Mouse (Mus musculus) liver (tissue): ENCODE measurements at regions not wholly inside any gene's neighbourhood (a gene's known extent, or its start where the extent isn't known, plus 50 kb on each side); places are given as distances from the start of the nearest gene placed in this dataset.
"Not testable (repeated sequence)": the region's sequence is repeated elsewhere in the genome, so short reads cannot be mapped to it uniquely, and the experiment has no call there.

Experiments
- DNase-seq: peaks from one replicate; pipeline ENCODE4 v3.0.0-alpha.2; 2020; ENCODE audit warnings: mixed read lengths

DNA sequence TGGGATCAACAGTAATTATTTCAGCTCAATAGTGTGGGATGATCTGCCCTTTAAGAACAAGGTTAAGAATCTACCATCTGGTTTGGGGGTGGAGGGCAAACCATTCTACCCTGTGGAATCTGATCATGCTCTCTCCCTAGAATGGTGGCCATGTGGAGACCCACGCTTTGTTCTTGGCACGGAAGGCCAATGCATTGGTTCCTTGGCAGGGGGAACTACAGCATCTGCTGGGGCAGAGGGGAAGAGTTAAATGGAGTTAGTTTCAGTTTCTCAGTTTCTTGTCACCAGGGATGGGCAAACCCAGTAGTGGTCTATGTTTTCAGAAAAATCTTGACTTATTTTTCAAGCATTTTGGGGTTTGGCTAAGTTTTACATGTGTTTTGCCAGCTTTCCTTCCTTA is 174.5 kb downstream of the Enc1 start:
- no peak for DNase-seq

DNA sequence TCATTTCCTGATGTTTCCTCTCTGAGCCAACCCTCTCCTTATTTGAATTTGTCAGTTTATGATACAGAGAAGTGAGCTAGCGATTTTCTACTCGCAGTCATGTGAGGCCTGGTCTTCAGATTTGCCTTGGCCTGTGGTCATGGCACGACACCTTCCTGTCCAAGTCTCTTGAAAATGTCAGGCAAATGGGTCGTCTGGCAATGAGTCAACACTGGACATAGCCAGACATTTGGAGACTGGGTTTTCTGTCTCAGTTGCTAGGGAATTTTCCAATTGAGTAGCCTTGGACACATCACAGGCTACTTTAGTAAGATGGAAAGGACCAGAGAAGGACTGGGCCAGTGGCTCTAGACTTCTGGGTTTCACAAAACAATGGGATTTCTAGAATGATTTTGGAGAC is 171.2 kb downstream of the Enc1 start:
- DNase-seq = no peak

DNA sequence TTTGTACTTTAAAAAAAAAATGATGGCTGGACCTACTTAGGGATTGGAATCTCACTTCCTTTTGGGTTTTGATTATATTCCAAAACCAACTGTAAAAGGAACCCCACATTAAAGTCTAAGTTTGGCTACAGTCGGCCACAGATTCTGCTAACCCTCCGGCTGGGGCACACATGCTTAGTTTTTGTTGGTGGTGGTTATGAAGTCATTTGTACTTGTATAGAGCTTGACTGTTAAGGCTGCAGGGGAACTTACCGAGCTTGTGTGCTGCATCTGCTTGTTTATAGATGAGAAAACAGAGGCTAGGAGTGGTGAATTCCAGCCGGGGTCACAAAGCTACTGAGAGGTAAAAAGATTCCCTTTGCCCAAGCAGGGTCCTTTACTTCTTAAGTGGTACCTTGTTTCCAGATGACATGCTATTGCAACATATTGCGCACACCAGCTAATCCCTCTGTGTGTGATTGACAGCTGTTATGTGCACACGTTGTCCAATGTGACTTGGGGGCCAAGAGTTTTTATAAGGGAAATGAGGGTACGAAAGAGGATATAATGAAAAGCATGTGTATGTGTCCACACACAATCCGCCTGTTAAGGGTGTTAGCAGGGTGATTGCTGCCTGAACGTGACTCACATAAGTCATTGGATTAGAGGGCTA is 169.8 kb downstream of the Enc1 start:
- no peak for DNase-seq

DNA sequence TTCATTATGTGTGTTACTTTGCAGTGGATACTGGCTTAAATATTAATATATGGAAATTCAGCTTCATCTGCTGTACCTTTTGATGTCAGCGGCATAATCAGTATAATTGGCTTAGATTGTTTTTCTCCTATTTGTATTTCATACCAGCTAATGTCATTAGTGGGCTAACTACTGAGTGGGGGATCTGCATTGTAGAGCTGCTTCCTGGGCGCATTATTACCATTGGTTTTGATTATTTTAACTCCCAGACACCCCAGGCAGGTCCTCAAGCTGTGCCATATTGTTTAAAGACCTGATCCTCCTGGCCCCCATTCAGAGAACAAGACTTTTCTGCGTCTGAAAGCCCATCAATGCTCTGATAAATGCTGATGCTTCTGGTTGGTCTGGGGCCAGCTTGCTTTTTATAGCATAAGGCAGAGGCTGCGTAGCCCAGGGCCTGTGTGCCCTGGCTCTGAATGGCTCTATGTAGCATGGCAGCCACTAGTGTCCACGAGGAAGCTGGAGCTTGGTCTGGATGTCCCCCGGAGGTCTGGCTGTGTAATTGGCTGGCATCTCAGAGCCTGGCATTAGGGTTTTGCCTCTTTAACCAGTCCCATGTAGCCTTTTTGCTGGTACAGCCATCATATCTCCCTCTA is 169.1 kb downstream of the Enc1 start:
- DNase-seq = no peak

DNA sequence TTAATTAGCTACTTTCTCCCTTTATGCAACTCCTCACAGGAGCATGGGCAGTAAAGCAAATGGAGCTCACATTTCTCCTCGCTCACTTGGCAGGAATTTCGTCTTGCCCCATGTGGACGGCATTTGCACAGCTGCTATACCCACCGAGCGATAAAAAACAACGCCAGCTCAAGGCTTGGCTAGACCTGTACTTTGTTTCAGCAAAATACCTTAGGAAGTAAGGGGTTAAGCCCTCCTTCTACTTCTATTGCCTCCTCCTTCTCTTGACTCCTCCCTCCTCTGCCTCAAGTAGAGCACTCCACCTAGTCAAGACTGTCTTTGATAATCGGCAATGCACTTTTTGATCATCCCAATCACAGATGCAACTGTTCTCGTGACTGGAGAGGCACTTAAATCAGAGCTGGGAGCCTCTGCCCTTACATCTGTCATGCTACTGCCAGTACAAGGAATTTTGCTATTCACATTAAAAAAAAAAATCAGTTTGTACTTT is 168.4 kb downstream of the Enc1 start:
- DNase-seq = no peak

DNA sequence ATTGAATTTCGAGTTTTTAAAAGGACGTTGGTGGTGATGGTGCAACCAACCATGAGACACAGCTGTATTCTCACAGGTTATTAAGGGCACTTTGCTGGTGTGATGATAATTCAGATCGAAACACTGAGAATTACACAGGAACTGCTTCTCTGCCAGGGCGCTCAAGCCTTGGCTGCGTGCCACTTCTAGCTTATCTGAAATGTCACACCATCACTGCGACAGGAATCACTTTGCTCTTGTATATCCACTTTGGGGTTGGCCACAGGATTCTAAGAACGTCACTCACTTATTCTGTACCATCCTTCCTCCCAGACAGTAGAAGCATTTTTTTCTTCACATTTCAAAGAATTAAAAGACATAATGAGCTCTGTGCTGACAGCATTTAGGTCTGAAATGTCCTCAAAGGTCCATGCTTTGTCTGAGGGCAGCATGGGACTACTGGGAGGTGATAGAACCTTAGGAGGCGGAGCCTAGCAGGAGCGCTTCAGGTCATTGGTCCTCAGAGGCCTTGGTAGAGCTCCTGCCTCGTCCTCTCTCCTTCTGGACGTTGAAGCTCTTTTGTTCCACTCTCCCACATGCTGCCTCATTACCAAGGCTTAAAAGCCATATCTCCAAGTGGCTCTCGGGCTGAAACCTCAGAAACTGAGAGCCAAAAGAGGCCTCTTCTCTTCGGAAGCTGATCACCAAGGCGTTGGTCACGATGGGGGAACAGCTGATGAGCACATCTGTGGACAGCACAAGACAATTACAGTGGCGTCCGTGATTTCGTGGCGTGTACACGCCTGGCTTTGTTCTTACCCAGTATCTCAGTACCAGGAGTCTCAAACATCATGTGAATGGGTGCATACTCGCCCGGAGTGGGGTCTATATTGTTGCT is 167.7 kb downstream of the Enc1 start:
- no peak for DNase-seq

DNA sequence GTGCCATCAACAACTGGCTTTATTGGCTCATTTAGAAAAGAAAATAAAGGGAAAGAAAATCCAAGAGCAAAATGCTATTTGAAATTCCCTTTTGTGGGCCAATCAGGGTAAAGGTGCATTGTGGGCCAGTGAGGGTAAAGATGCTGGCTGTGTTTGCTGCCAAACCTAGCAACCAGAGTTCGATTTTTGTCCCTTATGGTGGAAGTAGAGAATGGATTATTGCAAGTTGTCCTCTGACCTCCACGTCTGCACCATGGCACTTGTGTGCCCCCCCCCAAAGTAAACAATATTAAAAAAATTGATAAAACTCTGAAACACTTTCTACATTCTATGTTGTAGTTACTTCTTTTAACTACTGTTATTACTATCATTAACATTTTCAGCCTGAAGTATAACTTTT is 166.9 kb downstream of the Enc1 start:
- DNase-seq = no peak

DNA sequence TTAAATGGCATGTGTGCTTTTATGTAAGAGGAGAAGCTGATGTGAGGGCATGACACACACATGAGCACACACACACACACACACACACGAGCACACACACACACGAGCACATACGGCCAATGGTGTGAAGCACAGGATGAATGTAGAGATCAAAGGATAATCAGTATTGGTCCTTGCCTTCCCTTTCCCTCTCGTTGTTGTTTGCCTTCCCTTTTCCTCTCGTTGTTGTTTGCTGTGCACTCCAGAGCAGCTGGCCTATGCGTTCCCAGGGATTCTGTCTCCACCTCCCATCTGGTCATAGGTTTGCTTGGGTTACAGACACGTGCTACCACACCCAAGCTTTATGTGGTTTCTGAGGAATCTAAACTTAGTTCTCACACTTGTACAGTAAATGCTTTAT is 165.8 kb downstream of the Enc1 start:
- no peak for DNase-seq

DNA sequence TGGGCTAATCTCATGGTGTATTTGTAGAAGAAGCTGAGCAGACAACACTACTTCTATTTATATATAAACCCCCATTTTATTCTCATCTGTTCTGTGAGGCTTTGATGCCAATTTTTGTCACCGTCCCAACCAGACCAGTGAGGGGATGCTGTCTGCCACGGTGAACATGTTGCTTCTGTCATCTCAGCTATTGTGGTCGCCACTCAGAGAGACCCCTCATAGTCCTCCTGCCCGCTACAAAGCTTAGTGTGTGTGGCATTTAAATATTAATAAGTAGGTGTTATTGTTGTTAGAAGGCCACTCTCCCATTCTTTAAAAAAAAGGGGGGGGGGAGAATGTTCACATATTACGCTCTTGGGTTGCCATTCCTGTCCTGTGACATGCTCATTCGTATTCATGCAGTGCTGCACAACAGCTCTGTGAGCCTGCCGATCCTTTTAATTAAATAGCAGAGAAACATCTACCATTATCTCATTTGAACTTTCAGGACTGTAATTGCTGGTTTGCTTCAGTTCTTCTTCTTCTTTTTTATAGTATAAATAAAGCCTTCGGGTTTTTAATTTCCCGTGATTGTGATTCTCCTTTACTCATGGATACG is 161.4 kb downstream of the Enc1 start:
- no peak for DNase-seq

DNA sequence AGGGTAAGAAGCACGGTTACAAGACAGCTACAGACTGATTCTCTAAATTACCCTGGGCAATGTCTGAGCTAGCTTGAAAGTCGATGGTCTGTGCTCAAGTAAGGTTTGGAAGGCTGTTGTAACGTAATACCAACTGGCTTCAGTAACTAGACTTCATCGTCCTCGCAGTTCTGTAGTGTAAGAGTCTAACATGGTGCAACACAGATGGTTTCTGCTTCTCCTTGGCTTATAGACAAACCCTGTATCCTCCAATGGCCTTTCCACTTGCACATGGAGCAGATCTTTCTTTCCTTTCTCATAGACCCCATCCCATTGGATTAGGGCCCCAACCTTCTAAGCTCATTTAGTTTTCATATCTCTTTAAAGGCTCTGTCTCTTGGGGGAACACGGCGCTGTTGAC is 160.7 kb downstream of the Enc1 start:
- no peak for DNase-seq

DNA sequence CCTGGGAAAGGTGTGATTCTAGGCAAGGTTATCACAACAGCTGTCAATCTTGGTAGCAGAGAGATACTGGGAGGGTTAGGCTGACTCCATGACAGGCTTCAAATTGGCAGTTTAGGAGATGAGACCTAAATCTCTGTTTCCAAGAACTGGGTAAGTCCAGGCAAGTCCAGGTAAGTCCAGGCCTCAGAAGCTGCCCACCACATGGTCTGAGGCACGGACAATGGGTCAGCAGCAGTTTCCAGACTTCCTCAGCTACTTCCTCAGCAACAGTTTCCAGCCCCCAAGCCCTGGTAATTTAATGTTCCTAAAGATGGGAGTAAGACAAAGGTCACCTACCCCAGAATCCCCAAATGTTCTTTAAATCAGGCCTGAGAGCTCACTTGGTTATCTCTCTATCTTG is 157.1 kb downstream of the Enc1 start:
- no peak for DNase-seq

DNA sequence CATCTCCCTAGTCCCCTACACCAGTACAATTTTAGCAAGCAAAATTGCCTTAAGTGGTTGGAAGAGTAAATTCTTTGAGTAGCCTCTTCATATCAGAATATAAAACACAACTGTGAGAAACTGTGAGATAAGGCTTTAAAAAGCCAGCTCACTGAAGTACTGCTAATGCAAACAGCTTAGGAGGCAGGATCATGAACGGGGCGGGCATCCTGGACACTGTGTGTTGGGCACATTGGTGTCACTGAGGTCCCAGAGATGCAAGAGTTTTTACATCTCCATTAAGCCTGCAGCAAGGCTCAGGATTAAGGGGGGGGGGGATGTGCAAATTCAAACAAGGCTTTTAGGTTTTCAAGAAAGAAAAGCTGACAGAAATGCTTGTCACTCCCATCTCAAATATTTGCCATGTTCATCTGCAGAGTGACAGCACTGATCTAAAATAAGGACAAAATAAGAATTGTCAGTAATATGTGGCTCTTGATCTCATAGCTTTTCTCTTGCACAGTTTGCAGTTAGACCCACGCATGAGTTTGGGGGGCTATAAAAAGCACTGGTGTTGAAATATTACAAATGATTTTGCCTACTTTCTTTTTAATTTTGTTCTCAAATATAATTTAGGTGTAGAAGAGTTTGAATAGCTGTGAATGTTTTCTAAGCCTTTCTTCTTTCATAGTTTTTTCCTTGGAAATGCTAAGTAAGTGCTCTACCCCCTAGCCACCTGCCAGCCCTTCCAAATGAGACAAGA is 156.2 kb downstream of the Enc1 start:
- no peak for DNase-seq

DNA sequence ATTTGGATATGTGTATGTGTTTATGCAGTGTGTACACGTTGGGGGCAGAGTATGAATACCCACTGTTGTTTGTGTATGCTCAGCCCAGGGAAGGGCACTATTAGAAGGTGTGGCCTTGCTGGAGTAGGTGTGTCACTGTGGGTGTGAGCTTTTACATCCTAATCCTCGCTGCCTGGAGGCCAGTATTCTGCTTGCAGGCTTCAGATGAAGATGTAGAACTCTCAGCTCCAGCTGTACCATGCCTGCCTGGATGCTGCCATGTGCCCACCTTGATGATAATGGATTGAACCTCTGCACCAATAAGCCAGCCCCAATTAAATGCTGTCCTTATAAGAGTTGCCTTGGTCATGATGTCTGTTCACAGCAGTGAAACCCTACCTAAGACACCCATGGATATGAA is 155.4 kb downstream of the Enc1 start:
- DNase-seq = not testable (repeated sequence)

DNA sequence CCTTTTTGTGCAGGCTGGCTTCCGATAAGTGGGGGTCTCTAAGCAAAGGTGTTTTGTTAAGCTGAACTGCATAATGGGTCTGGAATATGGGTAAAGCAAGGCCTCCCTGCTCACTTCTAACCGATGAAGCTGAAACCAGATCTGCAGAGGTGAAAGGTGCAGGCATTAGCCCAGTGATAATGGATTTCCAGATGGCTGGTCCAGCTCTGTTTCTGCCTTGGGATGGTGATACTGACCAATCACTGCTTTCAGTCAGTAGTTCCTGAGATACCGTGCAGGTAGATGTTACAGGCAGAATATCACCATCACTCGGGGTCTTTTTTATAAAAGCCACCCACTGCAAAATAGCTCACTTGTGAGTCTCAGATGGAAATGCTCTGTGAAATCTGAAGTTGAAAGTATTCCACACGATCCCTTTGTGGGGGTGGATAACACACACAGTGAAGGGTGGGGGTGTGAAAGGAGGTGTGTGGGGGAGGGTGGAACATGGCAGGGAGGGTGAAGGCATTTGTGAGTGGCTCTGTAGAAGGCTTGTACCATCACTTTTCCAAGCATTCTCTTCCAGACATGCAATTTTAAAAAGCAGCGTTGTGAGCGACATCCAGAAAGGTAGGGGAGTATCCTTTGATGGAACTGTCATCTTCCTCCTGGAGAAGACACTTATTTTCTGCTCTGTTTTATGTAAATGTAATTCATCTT is 154.0 kb downstream of the Enc1 start:
- no peak for DNase-seq

DNA sequence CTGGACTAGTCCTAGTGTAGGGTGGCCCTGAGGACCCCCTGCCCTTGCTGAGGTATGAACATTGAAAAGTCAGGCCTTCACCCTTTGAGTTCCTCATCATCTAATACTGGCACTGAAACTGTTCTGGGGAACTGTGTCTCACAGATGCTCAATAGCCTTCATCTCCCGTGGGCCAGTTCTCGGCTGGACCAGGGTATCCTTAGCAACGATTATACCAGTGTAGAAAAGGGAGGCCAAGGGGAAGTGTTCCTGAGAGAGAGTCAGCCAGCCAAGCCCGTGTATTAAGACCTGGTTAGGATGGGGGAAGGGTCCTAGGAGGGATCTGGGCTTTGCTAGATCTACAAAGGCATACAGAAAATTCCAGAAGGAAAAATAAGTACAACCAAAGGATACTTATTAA is 153.2 kb downstream of the Enc1 start:
- DNase-seq = no peak

DNA sequence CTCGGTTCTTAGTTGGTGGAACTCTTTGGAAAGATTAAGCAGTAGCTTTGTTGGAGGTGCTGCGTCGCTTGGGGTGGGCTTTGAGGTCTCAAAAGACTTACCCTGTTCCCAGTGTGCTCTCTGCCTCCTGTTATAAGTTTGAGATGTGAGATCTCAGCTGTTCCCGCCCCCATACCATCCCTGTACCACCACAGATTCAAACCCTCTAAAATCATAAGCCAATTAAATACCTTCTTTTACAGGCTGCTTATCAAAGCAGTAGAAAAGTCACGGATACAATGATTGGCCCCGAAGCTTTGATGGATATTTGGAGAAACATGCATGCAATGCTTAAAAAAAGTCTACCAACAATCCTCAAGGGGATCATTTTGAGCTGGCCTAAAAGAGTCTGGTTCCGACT is 152.6 kb downstream of the Enc1 start:
- DNase-seq = no peak

DNA sequence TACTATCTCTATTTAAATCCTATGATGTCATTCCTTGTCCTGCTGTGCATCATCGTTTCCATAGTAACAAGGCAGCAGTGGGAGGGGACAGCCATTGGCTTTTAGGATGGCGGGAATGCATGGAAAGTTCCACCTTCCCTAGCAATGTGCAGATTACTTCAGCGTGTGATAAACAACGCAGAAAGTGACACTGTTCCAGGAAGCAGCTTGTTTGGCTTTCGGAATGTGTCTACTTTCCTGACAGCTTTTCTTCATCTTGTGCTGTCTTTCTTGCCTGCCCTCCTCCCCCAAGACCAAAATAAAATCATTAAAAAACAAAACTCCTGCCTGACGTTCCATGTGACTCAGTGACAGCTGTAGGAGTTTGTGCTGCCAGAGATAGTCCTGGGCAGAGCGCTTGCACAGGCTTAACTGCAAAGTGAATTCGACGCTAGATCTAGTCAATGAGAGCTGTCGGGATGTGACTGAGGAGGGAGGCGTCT is 149.6 kb downstream of the Enc1 start:
- DNase-seq = no peak

DNA sequence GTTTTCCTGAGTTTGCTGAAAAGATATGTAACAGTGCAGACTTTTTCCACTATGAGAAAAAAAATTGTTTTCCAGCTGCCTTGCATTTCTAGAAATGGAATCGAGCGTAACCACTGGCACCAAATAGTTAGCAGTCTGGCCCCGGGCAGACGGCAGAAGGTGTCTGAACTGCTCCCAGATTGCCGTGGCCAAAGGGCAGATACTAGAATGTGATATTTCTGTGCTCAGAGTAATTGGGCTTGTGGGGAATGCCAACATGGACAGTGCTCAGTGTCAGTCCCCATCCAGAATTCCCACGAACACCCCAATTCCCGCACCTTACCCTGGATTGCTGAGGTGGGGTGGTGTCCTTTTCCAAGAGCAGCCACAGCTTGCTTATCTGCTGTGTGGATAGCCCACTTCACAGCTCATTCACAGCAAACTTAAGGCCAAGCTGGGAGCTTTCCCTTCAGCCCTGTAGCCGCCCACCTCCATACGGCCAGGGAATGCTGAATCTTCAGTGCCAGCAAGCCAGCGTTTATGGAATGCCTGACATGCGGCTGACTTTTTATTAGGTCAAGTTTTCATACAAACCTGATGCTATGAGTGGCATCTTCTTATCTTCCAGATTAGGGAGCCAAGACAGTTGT is 148.1 kb downstream of the Enc1 start:
- DNase-seq = no peak

DNA sequence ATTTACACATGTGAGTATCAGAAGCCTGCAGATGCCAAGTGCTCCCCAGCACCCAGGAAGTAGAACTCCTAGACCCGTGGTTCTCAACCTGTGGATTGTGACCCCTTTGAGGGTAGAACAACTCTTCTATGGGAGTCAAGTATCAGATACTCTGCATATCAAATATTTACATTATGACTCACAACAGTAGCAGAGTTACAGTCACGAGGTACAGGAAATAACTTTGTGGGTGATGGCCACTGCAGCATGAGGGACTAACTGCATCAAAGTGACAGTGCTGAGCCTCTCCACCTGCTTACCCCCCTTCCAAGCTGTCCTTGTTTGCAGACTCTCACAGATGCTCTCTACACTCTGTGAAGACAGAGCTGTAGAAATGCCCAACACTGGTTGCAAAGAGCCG is 145.6 kb downstream of the Enc1 start:
- no peak for DNase-seq

DNA sequence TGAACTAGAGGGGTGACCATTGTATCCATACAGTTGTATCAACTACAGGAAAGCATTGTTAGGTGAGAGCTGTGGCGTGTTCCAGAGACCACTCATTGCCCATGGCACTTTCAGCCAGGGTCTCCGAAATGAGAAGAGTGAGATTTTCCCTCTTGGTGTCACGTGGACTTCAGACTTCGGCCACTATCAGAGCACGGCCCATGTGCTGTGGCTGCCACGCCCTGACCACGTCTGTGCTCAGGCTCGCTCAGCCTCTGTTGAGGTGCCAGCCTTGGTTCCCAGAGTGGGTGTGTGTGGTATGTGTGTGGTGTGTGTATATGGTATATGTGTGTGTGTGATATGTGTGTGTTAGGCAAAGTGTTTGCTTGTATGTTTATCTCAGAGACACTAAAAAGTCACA is 144.6 kb downstream of the Enc1 start:
- no peak for DNase-seq

DNA sequence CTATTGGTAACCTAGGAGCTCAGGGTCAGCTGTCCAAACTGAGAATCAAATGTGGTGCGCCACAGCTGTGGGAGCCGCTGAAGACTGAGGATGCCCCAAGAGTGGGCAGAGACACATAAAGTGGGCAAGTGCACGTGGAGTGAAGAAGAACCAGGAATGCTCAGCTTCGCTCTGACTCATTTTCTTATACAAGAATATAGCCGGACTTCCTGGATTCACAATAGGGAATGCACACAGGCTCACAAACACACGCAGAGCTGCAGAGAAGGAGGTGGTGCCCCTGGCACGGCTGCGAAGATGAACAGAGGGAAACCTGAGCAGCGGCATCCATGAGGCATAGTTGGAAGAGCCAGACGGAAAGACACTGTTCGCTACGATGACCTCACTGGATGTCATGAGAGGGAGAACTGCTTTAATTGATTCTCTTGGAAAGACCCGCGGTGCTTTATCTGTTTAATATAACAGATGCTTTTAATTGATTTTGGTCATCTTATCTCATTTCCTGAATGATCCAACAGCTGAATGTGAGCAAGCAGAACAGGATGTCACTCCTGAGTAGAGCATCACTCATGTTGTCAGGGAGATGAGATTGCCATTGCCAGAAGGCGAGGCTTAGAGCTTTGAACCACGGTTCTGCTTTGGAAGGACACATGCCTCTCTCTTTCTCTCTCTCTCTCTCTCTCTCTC is 143.3 kb downstream of the Enc1 start:
- DNase-seq = no peak
